ENCODE assay signal across 14 mouse cellular contexts in the genomic region with DNA sequence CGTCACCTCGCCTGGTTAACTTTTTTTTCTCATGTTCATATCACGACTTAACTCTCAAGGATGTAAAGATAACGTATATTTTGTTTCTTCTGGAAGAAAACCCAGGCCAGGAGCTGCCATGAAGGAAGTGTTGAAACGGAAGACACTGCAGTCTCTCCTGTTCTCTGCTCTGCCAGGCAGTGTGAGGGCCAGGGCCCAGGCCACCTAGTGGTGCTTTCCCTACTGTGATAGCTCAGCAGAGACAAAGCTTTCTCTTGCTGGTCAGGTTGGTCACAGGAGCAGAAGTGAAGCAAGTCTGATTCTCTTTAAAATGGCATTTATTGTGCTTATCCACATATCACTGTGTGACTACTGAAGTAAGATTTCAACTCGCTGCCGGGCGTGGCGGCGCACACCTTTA. TPM values are rescaled to one million over a fixed set of nuclear protein-coding genes. Genes with fewer than 3 reads are reported as not detected.
DNase-seq lines count a peak whose midpoint lies in the region; ATAC-seq and TF ChIP-seq lines count a peak whose summit lies in the region.
"Had no signal": no experiment of that assay in that cellular context is flagged by ENCODE, and none has a peak within 500 bp of the region (broad histone marks: within the 10 kb centered on the region; RNA-seq: fewer than 3 reads in every experiment).

No protein-coding gene starts in this region.

- TF ChIP-seq POLR2A in embryonic fibroblast, embryonic 13.5 days (IDR thresholded peaks at IDR 0.05; ENCODE audit: low read depth, low read length), result no peak

- H3K4me1 ChIP-seq in heart, postnatal 0 days (ENCODE audit: control insufficient read depth, insufficient read depth), result peaks cover 11% of the 10 kb centered on the region
- H3K4me1 ChIP-seq in liver, embryonic 14.5 days (replicated peaks; ENCODE audit: control insufficient read depth in 2 of 2, insufficient read depth in 2 of 2, low read length in 1 of 2), result peaks cover 0 to 10% of the 10 kb centered on the region in 2 experiments; a peak in 3 of 4 replicates
- peaks cover 11% of the 10 kb centered on the region for H3K4me1 ChIP-seq in liver, embryonic 11.5 days (replicated peaks; ENCODE audit: control insufficient read depth, insufficient read depth, low read length)
- H3K4me1 ChIP-seq in G1E (ENCODE audit: insufficient read depth, low read depth, low read length), result peaks cover 53% of the 10 kb centered on the region
- peaks cover 7% of the 10 kb centered on the region for H3K4me1 ChIP-seq in embryonic fibroblast, embryonic 13.5 days (ENCODE audit: control insufficient read depth, insufficient read depth, low read length)
- H3K4me1 ChIP-seq in midbrain, embryonic 10.5 days, result peaks cover 20% of the 10 kb centered on the region

- WGBS in heart, postnatal 0 days, result 84% methylated on average over 10 of the region's 10 CpGs
- WGBS in liver, embryonic 14.5 days (ENCODE audit: insufficient replicate concordance), result 78% methylated on average over 10 of the region's 10 CpGs
- WGBS in liver, embryonic 11.5 days, result 91% methylated on average over 10 of the region's 10 CpGs
- 94% methylated on average over 10 of the region's 10 CpGs for WGBS in midbrain, embryonic 10.5 days

- H3K9me3 ChIP-seq in heart, postnatal 0 days (replicated peaks; ENCODE audit: control insufficient read depth, low read length), result no peaks in the 10 kb centered on the region
- no peaks in the 10 kb centered on the region for H3K9me3 ChIP-seq in liver, embryonic 14.5 days (ENCODE audit: control insufficient read depth, low read length)
- no peaks in the 10 kb centered on the region for H3K9me3 ChIP-seq in liver, embryonic 11.5 days (ENCODE audit: control insufficient read depth, low read length)
- peaks cover 3% of the 10 kb centered on the region for H3K9me3 ChIP-seq in G1E (replicated peaks)
- peaks cover 4% of the 10 kb centered on the region; the same call in 1 of the 2 replicates for H3K9me3 ChIP-seq in midbrain, embryonic 10.5 days (replicated peaks)
- H3K9me3 ChIP-seq: embryonic facial prominence, embryonic 15.5 days; liver, embryonic 15.5 days had no signal

- no peak for TF ChIP-seq EP300 in heart, postnatal 0 days (IDR thresholded peaks at IDR 0.05; ENCODE audit: low read depth)
- no peak for TF ChIP-seq EP300 in liver, embryonic 14.5 days (IDR thresholded peaks at IDR 0.05; ENCODE audit: low read depth)

- H3K36me3 ChIP-seq in heart, postnatal 0 days (replicated peaks; ENCODE audit: control insufficient read depth, insufficient read depth, low read length), result peaks cover 36% of the 10 kb centered on the region
- H3K36me3 ChIP-seq in liver, embryonic 14.5 days (replicated peaks; ENCODE audit: control insufficient read depth, insufficient read depth, low read depth), result peaks cover 9% of the 10 kb centered on the region
- peaks cover 22% of the 10 kb centered on the region; the same call in 1 of the 2 replicates for H3K36me3 ChIP-seq in liver, embryonic 11.5 days (ENCODE audit: control insufficient read depth, insufficient read depth, low read length)
- peaks cover 69% of the 10 kb centered on the region for H3K36me3 ChIP-seq in G1E (replicated peaks)
- peaks cover 81% of the 10 kb centered on the region for H3K36me3 ChIP-seq in midbrain, embryonic 10.5 days

- H3K27ac ChIP-seq in heart, postnatal 0 days (ENCODE audit: low read depth), result no peak overlapping the region
- H3K27ac ChIP-seq in liver, embryonic 14.5 days, result no peak overlapping the region
- no peak overlapping the region for H3K27ac ChIP-seq in liver, embryonic 11.5 days (ENCODE audit: low read depth, low read length)
- no peak overlapping the region for H3K27ac ChIP-seq in embryonic fibroblast, embryonic 13.5 days (ENCODE audit: insufficient read depth, low read length)
- no peak overlapping the region for H3K27ac ChIP-seq in midbrain, embryonic 10.5 days (replicated peaks)
- H3K27ac ChIP-seq: embryonic facial prominence, embryonic 15.5 days; liver, embryonic 15.5 days had no signal

- H3K4me2 ChIP-seq in heart, postnatal 0 days (ENCODE audit: low read depth, low read length), result no peak overlapping the region
- H3K4me2 ChIP-seq in liver, embryonic 14.5 days (ENCODE audit: low read depth), result no peak overlapping the region
- no peak overlapping the region for H3K4me2 ChIP-seq in liver, embryonic 11.5 days
- H3K4me2 ChIP-seq: embryonic facial prominence, embryonic 15.5 days; liver, embryonic 15.5 days; midbrain, embryonic 11.5 days had no signal

- ATAC-seq in heart, postnatal 0 days (ENCODE audit: insufficient read depth, low read depth), result no peak
- no peak for ATAC-seq in liver, embryonic 14.5 days (ENCODE audit: insufficient read depth)
- no peak for ATAC-seq in liver, embryonic 11.5 days (replicated peaks; ENCODE audit: low FRiP score)
- ATAC-seq in G1E (ENCODE audit: extremely low read depth, insufficient number of reproducible peaks, low FRiP score, poor library complexity, severe bottlenecking), result no peak
- ATAC-seq: inflammation-experienced regulatory T-cells, adult 6 months had no signal

- DNase-seq in heart, postnatal 0 days (ENCODE audit: low spot score), result no peak
- no peak for DNase-seq in heart, adult 11 months
- DNase-seq in liver, embryonic 14.5 days (ENCODE audit: low read depth in 3 of 3, low spot score in 3 of 3), result no peak
- DNase-seq in liver, embryonic 11.5 days (ENCODE audit: low spot score), result no peak
- DNase-seq in G1E (ENCODE audit: low spot score), result peak; percentile 39
- no peak for DNase-seq in cerebellum, postnatal 10 days
- DNase-seq in midbrain, embryonic 10.5 days (ENCODE audit: low spot score), result no peak
- DNase-seq: cerebellum, adult 18-20 months; thymus, postnatal 4 days had no signal

- no peak overlapping the region for H3K9ac ChIP-seq in heart, postnatal 0 days (replicated peaks; ENCODE audit: low read depth, low read length)
- no peak overlapping the region for H3K9ac ChIP-seq in liver, embryonic 14.5 days (replicated peaks)
- no peak overlapping the region for H3K9ac ChIP-seq in liver, embryonic 11.5 days (ENCODE audit: low read depth, low read length)
- H3K9ac ChIP-seq: embryonic facial prominence, embryonic 15.5 days; liver, embryonic 15.5 days had no signal

- TF ChIP-seq CTCF in heart, postnatal 0 days (IDR thresholded peaks at IDR 0.05; ENCODE audit: low read depth), result peak; percentile 40
- peak; percentile 51 for TF ChIP-seq CTCF in liver, embryonic 14.5 days (IDR thresholded peaks at IDR 0.05; ENCODE audit: low read depth)
- no peak for TF ChIP-seq CTCF in G1E (IDR thresholded peaks at IDR 0.05; ENCODE audit: low read depth, low read length)
- peak; percentile 40; the same call in 1 of the 2 replicates for TF ChIP-seq CTCF in embryonic fibroblast, embryonic 13.5 days (IDR thresholded peaks at IDR 0.05; ENCODE audit: borderline replicate concordance, insufficient read depth, low read length)

- no peak overlapping the region for H3K4me3 ChIP-seq in heart, postnatal 0 days (ENCODE audit: low read depth, low read length)
- no peak overlapping the region for H3K4me3 ChIP-seq in liver, embryonic 14.5 days (ENCODE audit: insufficient read depth in 1 of 2, low read depth in 2 of 2, low read length in 2 of 2)
- no peak overlapping the region for H3K4me3 ChIP-seq in liver, embryonic 11.5 days (ENCODE audit: low read depth, low read length)
- no peak overlapping the region for H3K4me3 ChIP-seq in G1E (ENCODE audit: low read depth, low read length)
- no peak overlapping the region for H3K4me3 ChIP-seq in embryonic fibroblast, embryonic 13.5 days (ENCODE audit: insufficient read depth, low read length)
- H3K4me3 ChIP-seq in midbrain, embryonic 10.5 days, result no peak overlapping the region
- H3K4me3 ChIP-seq: embryonic facial prominence, embryonic 15.5 days; liver, embryonic 15.5 days had no signal

- no peaks in the 10 kb centered on the region for H3K27me3 ChIP-seq in heart, postnatal 0 days (ENCODE audit: control insufficient read depth, insufficient read depth, low read length)
- H3K27me3 ChIP-seq in liver, embryonic 14.5 days (ENCODE audit: control insufficient read depth, insufficient read depth, low read length), result no peaks in the 10 kb centered on the region
- H3K27me3 ChIP-seq in liver, embryonic 11.5 days (replicated peaks; ENCODE audit: control insufficient read depth, insufficient read depth, low read length), result no peaks in the 10 kb centered on the region
- H3K27me3 ChIP-seq in G1E (ENCODE audit: insufficient read depth, low read length), result no peaks in the 10 kb centered on the region
- H3K27me3 ChIP-seq in midbrain, embryonic 10.5 days (ENCODE audit: low read depth, poor library complexity, severe bottlenecking), result no peaks in the 10 kb centered on the region
- H3K27me3 ChIP-seq: embryonic facial prominence, embryonic 15.5 days; liver, embryonic 15.5 days had no signal

RNA-seq across cellular contexts. Expression of a gene that starts 5.9 kb away (rescaled TPM):
- total RNA-seq in heart, postnatal 0 days (2014; rRNA removed; ENCODE audit: low replicate concordance), result 871 and 905 TPM in 2 replicates
- polyA plus RNA-seq in heart, postnatal 0 days (2015; fragmentation: Nextera tagmentation; extraction: Ambion mirVana), result 527 and 544 TPM in 2 replicates
- polyA plus RNA-seq in liver, embryonic 14.5 days (2012; rRNA removed), result 118 and 165 TPM in 2 replicates
- polyA plus RNA-seq in liver, embryonic 14.5 days (2014; fragmentation: Nextera tagmentation; extraction: Ambion mirVana), result 194 and 207 TPM in 2 replicates
- 572 and 580 TPM in 2 replicates for polyA plus RNA-seq in liver, embryonic 11.5 days (2014; fragmentation: Nextera tagmentation; extraction: Ambion mirVana)
- total RNA-seq in G1E (2014; fragmentation: Nextera tagmentation) (325 and 337 TPM in 2 replicates), G1E (2017) (210 and 243 TPM in 2 replicates)
- polyA plus RNA-seq in G1E (2012), result 1,716 and 1,825 TPM in 2 replicates
- 275 and 281 TPM in 2 replicates for polyA plus RNA-seq in embryonic fibroblast, embryonic 13.5 days (2011; ENCODE audit: insufficient read length, low read depth, missing spikeins)
- polyA plus RNA-seq in midbrain, embryonic 10.5 days (2016; fragmentation: Nextera tagmentation; extraction: Ambion mirVana), result 946 and 962 TPM in 2 replicates

RNA-seq across cellular contexts. Expression of a gene that starts 37.3 kb away (rescaled TPM):
- 11.6 and 13.1 TPM in 2 replicates for total RNA-seq in heart, postnatal 0 days (2014; rRNA removed; ENCODE audit: low replicate concordance)
- 7.0 and 7.2 TPM in 2 replicates for polyA plus RNA-seq in heart, postnatal 0 days (2015; fragmentation: Nextera tagmentation; extraction: Ambion mirVana)
- 0.84 and 1.2 TPM in 2 replicates for polyA plus RNA-seq in liver, embryonic 14.5 days (2012; rRNA removed)
- 0.60 and 1.5 TPM in 2 replicates for polyA plus RNA-seq in liver, embryonic 14.5 days (2014; fragmentation: Nextera tagmentation; extraction: Ambion mirVana)
- 1.4 and 2.2 TPM in 2 replicates for polyA plus RNA-seq in liver, embryonic 11.5 days (2014; fragmentation: Nextera tagmentation; extraction: Ambion mirVana)
- total RNA-seq in G1E (2014; fragmentation: Nextera tagmentation) (not detected in 2 replicates), G1E (2017) (0.05 and 0.17 TPM in 2 replicates)
- polyA plus RNA-seq in G1E (2012), result 0.02 TPM in 1 of 2 replicates, not detected in the other
- 7.5 and 9.3 TPM in 2 replicates for polyA plus RNA-seq in embryonic fibroblast, embryonic 13.5 days (2011; ENCODE audit: insufficient read length, low read depth, missing spikeins)
- polyA plus RNA-seq in midbrain, embryonic 10.5 days (2016; fragmentation: Nextera tagmentation; extraction: Ambion mirVana), result 2.7 and 4.0 TPM in 2 replicates
